ENCODE assay signal across 18 mouse cellular contexts in the genomic region with DNA sequence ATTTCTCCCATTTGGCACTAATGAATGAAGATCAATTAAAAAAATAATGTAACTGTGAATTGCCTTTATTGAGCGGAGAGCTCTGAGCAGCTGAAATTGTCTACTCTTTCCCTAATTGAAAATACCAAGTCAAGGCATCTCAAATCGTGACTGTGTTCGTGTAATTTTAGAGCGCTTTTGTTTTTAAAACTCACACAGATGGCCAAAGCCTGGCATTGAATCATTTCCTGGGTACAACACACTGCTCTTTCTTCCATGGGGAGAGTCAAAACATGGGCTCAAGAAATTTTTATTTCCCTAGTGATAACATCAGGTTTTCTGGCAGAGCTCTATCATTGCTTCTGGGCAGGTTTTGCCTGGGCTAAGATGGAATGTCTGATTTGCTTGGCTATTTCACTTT. TPM values are rescaled to one million over a fixed set of nuclear protein-coding genes. Genes with fewer than 3 reads are reported as not detected.
DNase-seq lines count a peak whose midpoint lies in the region; ATAC-seq and TF ChIP-seq lines count a peak whose summit lies in the region.
"Had no signal": no experiment of that assay in that cellular context is flagged by ENCODE, and none has a peak within 500 bp of the region (broad histone marks: within the 10 kb centered on the region; RNA-seq: fewer than 3 reads in every experiment).

No protein-coding gene starts in this region.

- peaks cover 17% of the 10 kb centered on the region for H3K4me1 ChIP-seq in neural tube, embryonic 13.5 days (replicated peaks)
- peaks cover 6% of the 10 kb centered on the region; the same call in 1 of the 2 replicates for H3K4me1 ChIP-seq in forebrain, postnatal 0 days (ENCODE audit: insufficient read depth)
- H3K4me1 ChIP-seq: embryonic facial prominence, embryonic 15.5 days; limb, embryonic 10.5 days; liver, embryonic 12.5 days had no signal

- no peak overlapping the region; the same call in 1 of the 2 replicates for H3K27ac ChIP-seq in neural tube, embryonic 13.5 days (replicated peaks)
- no peak overlapping the region for H3K27ac ChIP-seq in forebrain, postnatal 0 days (ENCODE audit: low read depth, low read length)
- H3K27ac ChIP-seq: embryonic facial prominence, embryonic 15.5 days; hindbrain, embryonic 12.5 days; limb, embryonic 10.5 days; liver, embryonic 12.5 days had no signal

- H3K4me2 ChIP-seq in neural tube, embryonic 13.5 days: no peak overlapping the region
- no peak overlapping the region for H3K4me2 ChIP-seq in forebrain, postnatal 0 days (ENCODE audit: low read depth)
- H3K4me2 ChIP-seq: embryonic facial prominence, embryonic 15.5 days; hindbrain, embryonic 12.5 days; liver, embryonic 12.5 days had no signal

- DNase-seq in frontal cortex, postnatal 10 days (ENCODE audit: low spot score in 2 of 2): no peak
- no peak for DNase-seq in neural tube, embryonic 10.5 days (ENCODE audit: extremely low spot score, low spot score)
- peak; percentile 61 for DNase-seq in forebrain, postnatal 0 days
- peak; percentile 19 to 41 for DNase-seq in right cerebral cortex, postnatal 36 days (ENCODE audit: low spot score in 2 of 2)
- no peak for DNase-seq in lung, postnatal 4 days
- DNase-seq in heart, adult 9 months (ENCODE audit: low spot score in 2 of 2): no peak
- DNase-seq: cerebellum, adult 2 months; kidney, adult 11 months; kidney, postnatal 25 days had no signal

- ATAC-seq in frontal cortex, adult (ENCODE audit: low TSS enrichment): peak; percentile 61
- peak; percentile 36; the same call in 1 of the 2 replicates for ATAC-seq in neural tube, embryonic 13.5 days (ENCODE audit: low read depth)
- ATAC-seq in forebrain, postnatal 0 days: peak; percentile 74; the same call in 1 of the 2 replicates
- ATAC-seq: liver, embryonic 12.5 days; midbrain, embryonic 16.5 days had no signal

- no peaks in the 10 kb centered on the region for H3K36me3 ChIP-seq in neural tube, embryonic 13.5 days
- no peaks in the 10 kb centered on the region for H3K36me3 ChIP-seq in forebrain, postnatal 0 days (ENCODE audit: insufficient read depth)
- H3K36me3 ChIP-seq: embryonic facial prominence, embryonic 15.5 days; hindbrain, embryonic 12.5 days; limb, embryonic 10.5 days; liver, embryonic 12.5 days had no signal

- TF ChIP-seq CTCF in forebrain, postnatal 0 days (IDR thresholded peaks at IDR 0.05; ENCODE audit: low read depth): no peak

- no peak overlapping the region for H3K9ac ChIP-seq in neural tube, embryonic 13.5 days
- H3K9ac ChIP-seq in forebrain, postnatal 0 days: no peak overlapping the region
- H3K9ac ChIP-seq: embryonic facial prominence, embryonic 15.5 days; hindbrain, embryonic 12.5 days; liver, embryonic 12.5 days had no signal

- 51% methylated on average over 4 of the region's 4 CpGs for WGBS in neural tube, embryonic 13.5 days
- 24% methylated on average over 4 of the region's 4 CpGs for WGBS in forebrain, postnatal 0 days

- no peaks in the 10 kb centered on the region for H3K27me3 ChIP-seq in neural tube, embryonic 13.5 days
- no peaks in the 10 kb centered on the region for H3K27me3 ChIP-seq in forebrain, postnatal 0 days (ENCODE audit: insufficient read depth, low read length)
- H3K27me3 ChIP-seq: embryonic facial prominence, embryonic 15.5 days; hindbrain, embryonic 12.5 days; liver, embryonic 12.5 days had no signal

- H3K9me3 ChIP-seq in neural tube, embryonic 13.5 days: no peaks in the 10 kb centered on the region
- H3K9me3 ChIP-seq in forebrain, postnatal 0 days (ENCODE audit: low read length): no peaks in the 10 kb centered on the region
- H3K9me3 ChIP-seq: embryonic facial prominence, embryonic 15.5 days; hindbrain, embryonic 12.5 days; limb, embryonic 10.5 days; liver, embryonic 12.5 days had no signal

- no peak overlapping the region for H3K4me3 ChIP-seq in neural tube, embryonic 13.5 days
- H3K4me3 ChIP-seq in forebrain, postnatal 0 days (ENCODE audit: low read depth, low read length): no peak overlapping the region
- H3K4me3 ChIP-seq: embryonic facial prominence, embryonic 15.5 days; hindbrain, embryonic 12.5 days; limb, embryonic 10.5 days; liver, embryonic 12.5 days had no signal

RNA-seq across cellular contexts. Expression of gene Pdzrn3, which starts 48.6 kb away (rescaled TPM):
- 25.5 and 29.1 TPM in 2 replicates for polyA plus RNA-seq in neural tube, embryonic 13.5 days (2015; fragmentation: Nextera tagmentation; extraction: Ambion mirVana)
- 29.1 and 29.6 TPM in 2 replicates for total RNA-seq in forebrain, postnatal 0 days (2014; rRNA removed)
- polyA plus RNA-seq in forebrain, postnatal 0 days (2015; fragmentation: Nextera tagmentation; extraction: Ambion mirVana): 8.3 and 10.7 TPM in 2 replicates
- total RNA-seq: common myeloid progenitor, adult 5-6 weeks; megakaryocyte, adult 5-6 weeks had no signal

Comparison
In these comparisons a context has a peak if more than half of its experiments do, and no peak if none do; other contexts are left out.
1. DNase-seq: peak in forebrain, postnatal 0 days (single experiment) and right cerebral cortex, postnatal 36 days (2 of 2); none in frontal cortex, postnatal 10 days (0 of 2), neural tube, embryonic 10.5 days (single experiment), lung, postnatal 4 days (0 of 2) and heart, adult 9 months (0 of 2).
2. Peak in every context shown above with its lines, with median percentiles within 50 percentile points of each other: ATAC-seq.